Mouse (Mus musculus) adrenal gland, adult 2 months (tissue): ENCODE results near the gene Il2. TPM values are rescaled to one million over a fixed set of nuclear protein-coding genes. Genes with fewer than 3 reads are reported as not detected.

ENCODE experiments used
- polyA plus RNA-seq: library from polyadenylated mRNA; depleted of rRNA; stranded (reverse); fragments of >200 nt; gene quantifications from 2 replicates; pipeline ENCODE4 v1.2.3, GENCODE M21; 2012; rRNA removed
- total RNA-seq, 2 experiments: library from RNA; stranded (reverse); gene quantifications; 2 replicates each; pipeline ENCODE4 v1.2.3; 2021

Gene Il2
- total and polyA plus RNA-seq, 3 experiments: not detected

Other genes with a start within 250 kb of the Il2 start
- not detected for gene Adad1, start 62.4 kb downstream of the Il2 start, total RNA-seq
- not detected in 2 replicates for gene Adad1, start 62.4 kb downstream of the Il2 start, polyA plus RNA-seq
- gene Il21, start 106.7 kb upstream of the Il2 start, total RNA-seq: not detected
- not detected in 2 replicates for gene Il21, start 106.7 kb upstream of the Il2 start, polyA plus RNA-seq
- gene Bbs12, start 186.6 kb upstream of the Il2 start, total RNA-seq: 1 to 10 TPM; 3.9 to 5.1 TPM
- 0.35 and 0.52 TPM in 2 replicates for gene Bbs12, start 186.6 kb upstream of the Il2 start, polyA plus RNA-seq
- 1 to 10 TPM; 5.0 to 6.8 TPM for gene Cetn4, start 186.7 kb upstream of the Il2 start, total RNA-seq
- 0.19 TPM in 1 of 2 replicates, not detected in the other for gene Cetn4, start 186.7 kb upstream of the Il2 start, polyA plus RNA-seq
- 1 to 10 TPM; 4.3 to 4.7 TPM for gene Fgf2, start 222.4 kb upstream of the Il2 start, total RNA-seq
- gene Fgf2, start 222.4 kb upstream of the Il2 start, polyA plus RNA-seq: 1.7 and 2.0 TPM in 2 replicates